Mouse (Mus musculus): Measurements from ENCODE around the gene Csad. TPM values are rescaled to one million over a fixed set of nuclear protein-coding genes. Genes with fewer than 3 reads are reported as not detected.

Csad gene
- 247 and 354 TPM in 2 replicates for polyA plus RNA-seq (2012; rRNA removed; ENCODE audit: low replicate concordance)

GRCm38 (mm10) chr15:102204674-102205505 is at the start of gene Csad:
Csad (minus strand) TSS chr15:102204724.

GRCm38 (mm10) chr15:102231748-102232147 is 27.2 kb upstream of the Csad start, which contains the start of gene Itgb7:
Itgb7 (minus strand) TSS chr15:102231944.

GRCm38 (mm10) chr15:102202971-102203834 is 1.3 kb downstream of the Csad start, which contains the start of gene Zfp740:
Zfp740 (plus strand) TSS chr15:102203249.

GRCm38 (mm10) chr15:102150301-102151135 is 54.0 kb downstream of the Csad start, which contains the start of gene Soat2:
Soat2 (plus strand) TSS chr15:102150526.

GRCm38 (mm10) chr15:102144274-102144711 is 60.2 kb downstream of the Csad start, which contains the start of gene Igfbp6:
Igfbp6 (plus strand) TSS chr15:102144362.

GRCm38 (mm10) chr15:102136129-102136758 is 68.3 kb downstream of the Csad start, which contains the start of gene Spryd3:
Spryd3 (minus strand) TSS chr15:102136234.

Other genes with a start within 250 kb of the Csad start
- gene Krt8, start 200.2 kb downstream of the Csad start, polyA plus RNA-seq (2012; rRNA removed; ENCODE audit: low replicate concordance): 2.4 and 188 TPM in 2 replicates
- 1.2 and 88.2 TPM in 2 replicates for gene Krt18, start 176.5 kb downstream of the Csad start, polyA plus RNA-seq (2012; rRNA removed; ENCODE audit: low replicate concordance)
- gene Eif4b, start 131.0 kb downstream of the Csad start, polyA plus RNA-seq (2012; rRNA removed; ENCODE audit: low replicate concordance): 50.5 and 145 TPM in 2 replicates
- gene Tns2, start 104.3 kb downstream of the Csad start, polyA plus RNA-seq (2012; rRNA removed; ENCODE audit: low replicate concordance): 150 and 234 TPM in 2 replicates
- gene Spryd3, start 68.5 kb downstream of the Csad start, polyA plus RNA-seq (2012; rRNA removed; ENCODE audit: low replicate concordance): 33.0 and 40.9 TPM in 2 replicates
- gene Igfbp6, start 60.4 kb downstream of the Csad start, polyA plus RNA-seq (2012; rRNA removed; ENCODE audit: low replicate concordance): 189 and 436 TPM in 2 replicates
- gene Soat2, start 54.2 kb downstream of the Csad start, polyA plus RNA-seq (2012; rRNA removed; ENCODE audit: low replicate concordance): 0.47 and 1.2 TPM in 2 replicates
- gene Zfp740, start 1.5 kb downstream of the Csad start, polyA plus RNA-seq (2012; rRNA removed; ENCODE audit: low replicate concordance): 29.3 and 49.5 TPM in 2 replicates
- gene Itgb7, start 27.2 kb upstream of the Csad start, polyA plus RNA-seq (2012; rRNA removed; ENCODE audit: low replicate concordance): 6.4 and 14.8 TPM in 2 replicates
- gene Rarg, start 52.8 kb upstream of the Csad start, polyA plus RNA-seq (2012; rRNA removed; ENCODE audit: low replicate concordance): 51.9 and 67.6 TPM in 2 replicates
- gene Gm9918, start 65.8 kb upstream of the Csad start, polyA plus RNA-seq (2012; rRNA removed; ENCODE audit: low replicate concordance): 0.11 and 0.48 TPM in 2 replicates
- 111 and 118 TPM in 2 replicates for gene Mfsd5, start 74.7 kb upstream of the Csad start, polyA plus RNA-seq (2012; rRNA removed; ENCODE audit: low replicate concordance)
- 2.7 and 6.0 TPM in 2 replicates for gene Espl1, start 91.5 kb upstream of the Csad start, polyA plus RNA-seq (2012; rRNA removed; ENCODE audit: low replicate concordance)
- gene Pfdn5, start 121.4 kb upstream of the Csad start, polyA plus RNA-seq (2012; rRNA removed; ENCODE audit: low replicate concordance): 128 and 134 TPM in 2 replicates
- gene Myg1, start 127.0 kb upstream of the Csad start, polyA plus RNA-seq (2012; rRNA removed; ENCODE audit: low replicate concordance): 44.8 and 74.2 TPM in 2 replicates
- gene Aaas, start 146.0 kb upstream of the Csad start, polyA plus RNA-seq (2012; rRNA removed; ENCODE audit: low replicate concordance): 28.0 and 43.4 TPM in 2 replicates
- 0.33 and 0.69 TPM in 2 replicates for gene Sp7, start 162.5 kb upstream of the Csad start, polyA plus RNA-seq (2012; rRNA removed; ENCODE audit: low replicate concordance)
- 15.4 and 32.6 TPM in 2 replicates for gene Sp1, start 201.4 kb upstream of the Csad start, polyA plus RNA-seq (2012; rRNA removed; ENCODE audit: low replicate concordance)
- gene Amhr2, start 240.6 kb upstream of the Csad start, polyA plus RNA-seq (2012; rRNA removed; ENCODE audit: low replicate concordance): 10.6 and 12.4 TPM in 2 replicates

All from subcutaneous adipose tissue, adult 2 months (tissue).